Mouse (Mus musculus): ENCODE data around the gene Camk2b.

GRCm38 (mm10) chr11:5980108-5980507 is 86.1 kb downstream of the Camk2b start:
- no peak for TF ChIP-seq CTCF (IDR thresholded peaks at IDR 0.05; ENCODE audit: low read depth, low read length)
- TF ChIP-seq TAL1 (conservative IDR thresholded peaks at IDR 0.05; ENCODE audit: low read depth, low read length) = no peak
- no peak for TF ChIP-seq POLR2AphosphoS5 (IDR thresholded peaks at IDR 0.05; ENCODE audit: insufficient replicate concordance, low read depth, low read length)
- no peak for TF ChIP-seq GATA1 (IDR thresholded peaks at IDR 0.05; ENCODE audit: borderline replicate concordance, low read length)
- TF ChIP-seq GATA2 (IDR thresholded peaks at IDR 0.05; ENCODE audit: borderline replicate concordance, low read depth, low read length) = no peak
